Mouse (Mus musculus): ENCODE data around the gene Alyref. TPM values are rescaled to one million over a fixed set of nuclear protein-coding genes. Genes with fewer than 3 reads are reported as not detected.

Alyref gene
- total and polyA plus RNA-seq, 3 experiments = 600 to 1,072 TPM; not detected in 1

- no peak for TF ChIP-seq POLR2AphosphoS5 (IDR thresholded peaks at IDR 0.05; ENCODE audit: borderline replicate concordance, low read depth, low read length)
- no peak for TF ChIP-seq MAFK (IDR thresholded peaks at IDR 0.05; ENCODE audit: borderline replicate concordance, low read depth, low read length)
- TF ChIP-seq KAT2A (conservative IDR thresholded peaks at IDR 0.05; ENCODE audit: low read depth, low read length) = peak; percentile 60
- TF ChIP-seq ZMIZ1 (IDR thresholded peaks at IDR 0.05; ENCODE audit: low read depth, low read length) = no peak
- no peak for TF ChIP-seq ZNF384 (IDR thresholded peaks at IDR 0.05; ENCODE audit: low read depth, low read length)
- no peak for TF ChIP-seq MYC (IDR thresholded peaks at IDR 0.05; ENCODE audit: low read depth, low read length)
- 0 out of 2 replicates have a peak, but pooled peaks have one; percentile 30 for TF ChIP-seq MAZ (IDR thresholded peaks at IDR 0.05; ENCODE audit: low read depth, low read length)
- no peak for TF ChIP-seq ZKSCAN1 (IDR thresholded peaks at IDR 0.05; ENCODE audit: low read depth, low read length)
- peak; percentile 75 for TF ChIP-seq SIN3A (IDR thresholded peaks at IDR 0.05; ENCODE audit: low read length)
- TF ChIP-seq MAX (IDR thresholded peaks at IDR 0.05; ENCODE audit: low read length) = no peak
- TF ChIP-seq MXI1 (IDR thresholded peaks at IDR 0.05; ENCODE audit: low read depth, low read length) = no peak
- TF ChIP-seq GABPA (IDR thresholded peaks at IDR 0.05; ENCODE audit: low read depth, low read length) = no peak
- no peak for TF ChIP-seq EP300 (IDR thresholded peaks at IDR 0.05; ENCODE audit: low read depth in 1 of 2, low read length in 2 of 2)
Observed at GRCm38 (mm10) chr11:120547469-120547868, 50.7 kb downstream of the Alyref start (continued).

DNA sequence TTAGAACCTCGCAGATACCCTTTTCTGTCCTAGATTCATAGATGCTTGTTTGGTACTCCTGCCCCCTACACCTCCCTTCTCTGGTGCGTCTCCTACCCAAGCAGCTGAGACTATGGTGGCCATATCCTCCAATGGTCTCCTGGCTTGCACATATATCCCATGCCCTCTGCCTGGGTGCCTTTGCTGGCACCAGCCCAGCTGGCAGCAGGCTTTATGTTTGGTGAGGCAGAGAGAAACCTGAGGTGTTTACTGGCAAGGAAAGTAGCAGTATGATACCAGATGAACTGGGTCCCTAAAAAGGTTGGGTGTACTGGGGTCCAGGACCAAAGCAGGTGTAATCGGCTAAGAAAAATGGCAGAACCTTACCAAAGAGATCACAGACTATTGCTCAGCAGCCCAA lies 52.2 kb downstream of the Alyref start:
- peaks cover 14% of the 10 kb centered on the region for H3K79me2 ChIP-seq (ENCODE audit: control insufficient read depth, insufficient read depth, low read length, poor library complexity)
- H3K36me3 ChIP-seq (ENCODE audit: control insufficient read depth in 1 of 2, insufficient read depth in 2 of 2, low read length in 2 of 2) = peaks cover 0 to 8% of the 10 kb centered on the region in 2 experiments; a peak in 3 of 4 replicates
- no peak overlapping the region for H3K9ac ChIP-seq (ENCODE audit: control insufficient read depth, low read depth, low read length, poor library complexity, severe bottlenecking)
- no peak for TF ChIP-seq CTCF (IDR thresholded peaks at IDR 0.05 in 2 of 3, conservative IDR thresholded peaks at IDR 0.05 in 1 of 3; ENCODE audit: control insufficient read depth in 1 of 3, insufficient read depth in 1 of 3, low read depth in 2 of 3, low read length in 3 of 3, poor library complexity in 1 of 3, severe bottlenecking in 1 of 3)
- TF ChIP-seq USF2 (IDR thresholded peaks at IDR 0.05; ENCODE audit: borderline replicate concordance in 1 of 2, insufficient read depth in 1 of 2, low read depth in 1 of 2, low read length in 2 of 2) = no peak
- no peak for TF ChIP-seq POLR2AphosphoS5 (IDR thresholded peaks at IDR 0.05; ENCODE audit: borderline replicate concordance, low read depth, low read length)
- no peak for TF ChIP-seq ZMIZ1 (IDR thresholded peaks at IDR 0.05; ENCODE audit: low read depth, low read length)
- no peak for TF ChIP-seq EP300 (IDR thresholded peaks at IDR 0.05; ENCODE audit: low read depth in 1 of 2, low read length in 2 of 2)
- no peak for TF ChIP-seq TCF12 (IDR thresholded peaks at IDR 0.05; ENCODE audit: low read depth, low read length)
- TF ChIP-seq ETS1 (IDR thresholded peaks at IDR 0.05; ENCODE audit: low read depth, low read length) = no peak
- TF ChIP-seq MAZ (IDR thresholded peaks at IDR 0.05; ENCODE audit: low read depth, low read length) = no peak
- no peak for TF ChIP-seq JUND (IDR thresholded peaks at IDR 0.05; ENCODE audit: low read depth, low read length)
- TF ChIP-seq SMC3 (IDR thresholded peaks at IDR 0.05; ENCODE audit: low read depth, low read length) = no peak
- TF ChIP-seq ZC3H11A (IDR thresholded peaks at IDR 0.05; ENCODE audit: low read depth, low read length) = no peak
- no peaks in the 10 kb centered on the region for H3K9me3 ChIP-seq (replicated peaks; ENCODE audit: insufficient read depth, low read length)
- peaks cover 7 to 19% of the 10 kb centered on the region in 2 experiments for H3K4me1 ChIP-seq (ENCODE audit: control insufficient read depth in 1 of 2, insufficient read depth in 2 of 2, low read length in 2 of 2)
- no peak overlapping the region for H3K4me3 ChIP-seq (ENCODE audit: control insufficient read depth in 1 of 2, insufficient read depth in 1 of 2, low read depth in 2 of 2, low read length in 2 of 2)
- no peak overlapping the region for H3K27ac ChIP-seq (ENCODE audit: control insufficient read depth, low read depth, low read length)
- DNase-seq (ENCODE audit: low read depth, low spot score) = no peak
- H3K27me3 ChIP-seq (ENCODE audit: control insufficient read depth in 1 of 2, insufficient read depth in 2 of 2, low read length in 2 of 2) = no peaks in the 10 kb centered on the region

All from MEL (cell line).